Mouse (Mus musculus) limb, embryonic 14.5 days (tissue): ENCODE measurements around the gene Ppp1r13b. TPM values are rescaled to one million over a fixed set of nuclear protein-coding genes. Genes with fewer than 3 reads are reported as not detected.
A peak's percentile ranks its signal among the peaks of the same experiment; 100 is the strongest.

Experiments used
- ATAC-seq: fragments of 200-750 bp; cut with Nextera tagmentation; 2 replicates; pipeline ENCODE4 v1.8.0; 2017; ENCODE audit warnings: low read depth, moderate number of reproducible peaks, moderate TSS enrichment; ENCODE audit not compliant: low FRiP score
- DNase-seq: peaks from one replicate; pipeline ENCODE4 v3.0.0-alpha.2; 2015; ENCODE audit warnings: low spot score
- H3K27ac ChIP-seq: fragments of 300-500 bp; sonication (generic); replicated peaks from 2 replicates; pipeline ENCODE4 v1.5.1; 2014; ENCODE audit warnings: low read depth, mild to moderate bottlenecking, low read length, moderate library complexity, mixed read lengths
- H3K27me3 ChIP-seq: fragments of 300-500 bp; sonication (generic); 2 replicates; pipeline ENCODE4 v1.6.1; 2014; ENCODE audit warnings: low read length, mixed read lengths; ENCODE audit not compliant: control insufficient read depth, insufficient read depth
- H3K36me3 ChIP-seq: fragments of 300-500 bp; sonication (generic); 2 replicates; pipeline ENCODE4 v1.6.1; 2014; ENCODE audit warnings: mild to moderate bottlenecking, low read length, moderate library complexity, mixed read lengths; ENCODE audit not compliant: control insufficient read depth, insufficient read depth
- H3K4me1 ChIP-seq: fragments of 300-500 bp; sonication (generic); 2 replicates; pipeline ENCODE4 v1.6.1; 2014; ENCODE audit warnings: antibody characterized with exemption, low read length, mixed read lengths; ENCODE audit not compliant: control insufficient read depth, insufficient read depth
- H3K4me2 ChIP-seq: fragments of 300-500 bp; sonication (generic); replicated peaks from 2 replicates; pipeline ENCODE4 v1.6.1; 2014; ENCODE audit warnings: low read depth, mild to moderate bottlenecking, low read length, moderate library complexity; ENCODE audit not compliant: severe bottlenecking
- H3K4me3 ChIP-seq: fragments of 300-500 bp; sonication (generic); replicated peaks from 2 replicates; pipeline ENCODE4 v1.5.1; 2014; ENCODE audit warnings: low read length
- H3K9ac ChIP-seq: fragments of 300-500 bp; sonication (generic); 2 replicates; pipeline ENCODE4 v1.6.1; 2014; ENCODE audit warnings: mild to moderate bottlenecking, low read depth, low read length, moderate library complexity; ENCODE audit not compliant: severe bottlenecking
- H3K9me3 ChIP-seq: fragments of 300-500 bp; sonication (generic); 2 replicates; pipeline ENCODE4 v1.6.1; 2016; ENCODE audit warnings: low read length; ENCODE audit not compliant: control insufficient read depth
- POLR2A ChIP-seq: fragments of 200-500 bp; IDR thresholded peaks from 2 replicates; pipeline ENCODE4 v1.8.0; 2012; ENCODE audit warnings: inconsistent platforms, mild to moderate bottlenecking, moderate library complexity, borderline replicate concordance; ENCODE audit not compliant: insufficient read depth, insufficient read length; ENCODE audit errors: extremely low read depth
- WGBS: fragments of 180-500 bp; shearing (Covaris S2); extraction: QIAGEN DNeasy Blood & Tissue Kit; methylation state at CpG from one replicate; pipeline ENCODE4 v1.1.7; 2014; 5-methylcytosine and 5-hydroxymethylcytosine counted together
- polyA plus RNA-seq, 2 experiments: library from polyadenylated mRNA; depleted of rRNA in 1 of 2; stranded (reverse) in 1 of 2; unstranded in 1 of 2; fragments of >200 nt; fragmentation: Nextera tagmentation in 1 of 2; extraction: Ambion mirVana in 1 of 2; gene quantifications; 2 replicates each; pipeline versions ENCODE4 v1.2.1 to v1.2.3; 2012 to 2014

Ppp1r13b gene
- polyA plus RNA-seq, 2 experiments, result 16.8 to 17.3 TPM

GRCm38 (mm10) chr12:111855448-111855847 is 52.5 kb downstream of the Ppp1r13b start:
- 92% methylated on average over 2 of the region's 2 CpGs for WGBS
- Histone ChIP-seq H3K36me3 (peaks cover 9% of the 10 kb centered on the region; the same call in 1 of the 2 replicates), H3K27me3 (no peaks in the 10 kb centered on the region), H3K9ac (no peak overlapping the region), H3K4me1 (no peaks in the 10 kb centered on the region), H3K9me3 (no peaks in the 10 kb centered on the region), H3K4me2 (no peak overlapping the region), H3K27ac (no peak overlapping the region), H3K4me3 (no peak overlapping the region)
- TF ChIP-seq POLR2A, result no peak
- DNase-seq (no peak), ATAC-seq (no peak)

- no peak overlapping the region for H3K4me2 ChIP-seq
- H3K27ac ChIP-seq, result no peak overlapping the region
- H3K27me3 ChIP-seq, result no peaks in the 10 kb centered on the region
- WGBS, result 54% methylated on average over 4 of the region's 4 CpGs
- H3K9ac ChIP-seq, result no peak overlapping the region
- H3K4me3 ChIP-seq, result no peak overlapping the region
- ATAC-seq (no peak), DNase-seq (no peak)
- H3K36me3 ChIP-seq, result peaks cover 9% of the 10 kb centered on the region; the same call in 1 of the 2 replicates
- no peak for TF ChIP-seq POLR2A
- no peaks in the 10 kb centered on the region for H3K9me3 ChIP-seq
- H3K4me1 ChIP-seq, result no peaks in the 10 kb centered on the region
Measured at GRCm38 (mm10) chr12:111853546-111853945, 54.4 kb downstream of the Ppp1r13b start.

GRCm38 (mm10) chr12:111853011-111853436 is 54.9 kb downstream of the Ppp1r13b start:
- 45% methylated on average over 10 of the region's 10 CpGs for WGBS
- no peaks in the 10 kb centered on the region for H3K9me3 ChIP-seq
- no peak overlapping the region for H3K27ac ChIP-seq
- no peak overlapping the region for H3K4me2 ChIP-seq
- TF ChIP-seq POLR2A, result no peak
- H3K36me3 ChIP-seq, result peaks cover 7% of the 10 kb centered on the region; the same call in 1 of the 2 replicates
- peak; percentile 24 for DNase-seq
- no peak for ATAC-seq
- no peaks in the 10 kb centered on the region for H3K27me3 ChIP-seq
- H3K4me3 ChIP-seq, result no peak overlapping the region
- no peaks in the 10 kb centered on the region for H3K4me1 ChIP-seq
- no peak overlapping the region for H3K9ac ChIP-seq

- Histone ChIP-seq H3K27me3 (no peaks in the 10 kb centered on the region), H3K4me2 (no peak overlapping the region), H3K4me3 (no peak overlapping the region), H3K9me3 (no peaks in the 10 kb centered on the region), H3K9ac (no peak overlapping the region), H3K36me3 (peaks cover 6% of the 10 kb centered on the region; the same call in 1 of the 2 replicates), H3K4me1 (no peaks in the 10 kb centered on the region), H3K27ac (no peak overlapping the region)
- no peak for TF ChIP-seq POLR2A
- WGBS, result 76% methylated on average over 5 of the region's 5 CpGs
- DNase-seq (peak; percentile 44), ATAC-seq (0 out of 2 replicates have a peak, but pooled peaks have one; percentile 30)
Measured at GRCm38 (mm10) chr12:111851745-111852144, 56.2 kb downstream of the Ppp1r13b start.

- DNase-seq (no peak), ATAC-seq (no peak)
- WGBS, result 45% methylated on average over 2 of the region's 2 CpGs
- no peaks in the 10 kb centered on the region for H3K4me1 ChIP-seq
- no peak overlapping the region for H3K9ac ChIP-seq
- no peak overlapping the region for H3K4me2 ChIP-seq
- no peak overlapping the region for H3K4me3 ChIP-seq
- H3K9me3 ChIP-seq, result no peaks in the 10 kb centered on the region
- peaks cover 6% of the 10 kb centered on the region for H3K36me3 ChIP-seq
- no peak for TF ChIP-seq POLR2A
- no peak overlapping the region for H3K27ac ChIP-seq
- no peaks in the 10 kb centered on the region for H3K27me3 ChIP-seq
Measured at GRCm38 (mm10) chr12:111851235-111851634, 56.7 kb downstream of the Ppp1r13b start.
